Mouse (Mus musculus): ENCODE results near the gene Scgb2b18. TPM values are rescaled to one million over a fixed set of nuclear protein-coding genes. Genes with fewer than 3 reads are reported as not detected.
"Not testable (repeated sequence)": the region's sequence is repeated elsewhere in the genome, so short reads cannot be mapped to it uniquely, and the experiment has no call there.

Scgb2b18 gene
- total RNA-seq (2021), result not detected
- long read RNA-seq, experiment 1, result 0 reads
- long read RNA-seq, experiment 2, result 0 reads

GRCm38 (mm10) chr7:33173764-33174163 lies at the start of gene Scgb2b18:
TSS of gene Scgb2b18 (minus strand) at chr7:33173864.
- DNase-seq (ENCODE audit: low spot score in 2 of 2), result not testable (repeated sequence)

- not testable (repeated sequence) for DNase-seq (ENCODE audit: low spot score in 2 of 2)
Observed at GRCm38 (mm10) chr7:33185268-33185667, 11.6 kb upstream of the Scgb2b18 start, which contains the start of gene Scgb1b18. TSS of gene Scgb1b18 (plus strand) at chr7:33185568.

Other genes starting within 250 kb of the Scgb2b18 start
- not detected for gene Scgb2b17, start 117.3 kb downstream of the Scgb2b18 start, total RNA-seq (2021)
- gene Scgb1b17, start 110.4 kb downstream of the Scgb2b18 start, total RNA-seq (2021), result not detected
- not detected for gene Scgb1b18, start 11.7 kb upstream of the Scgb2b18 start, total RNA-seq (2021)
- not detected for gene Scgb2b19, start 106.5 kb upstream of the Scgb2b18 start, total RNA-seq (2021)
- not detected for gene Scgb1b19, start 113.4 kb upstream of the Scgb2b18 start, total RNA-seq (2021)
- not detected for gene Scgb2b20, start 192.5 kb upstream of the Scgb2b18 start, total RNA-seq (2021)
- gene Scgb1b20, start 199.4 kb upstream of the Scgb2b18 start, total RNA-seq (2021), result not detected

Measured in left cerebral cortex, adult 18-20 months (tissue).